Mouse (Mus musculus) C2C12 (cell line): ENCODE results near the gene Eps8.

Source experiments
- CTCF ChIP-seq: IDR thresholded peaks from one replicate; pipeline ENCODE4 v1.5.1; 2011; ENCODE audit not compliant: control insufficient read depth, insufficient read depth, insufficient read length
- MYOD1 ChIP-seq: IDR thresholded peaks from one replicate; pipeline ENCODE4 v1.6.1; 2011; ENCODE audit warnings: low read depth; ENCODE audit not compliant: control insufficient read depth, insufficient read length
- MYOG ChIP-seq: IDR thresholded peaks from one replicate; pipeline ENCODE4 v1.6.1; 2011; ENCODE audit not compliant: control insufficient read depth, insufficient read length; ENCODE audit errors: extremely low read depth
- USF1 ChIP-seq: IDR thresholded peaks from one replicate; pipeline ENCODE4 v1.6.1; 2011; ENCODE audit warnings: low read depth, mild to moderate bottlenecking, control low read depth, moderate library complexity

DNA sequence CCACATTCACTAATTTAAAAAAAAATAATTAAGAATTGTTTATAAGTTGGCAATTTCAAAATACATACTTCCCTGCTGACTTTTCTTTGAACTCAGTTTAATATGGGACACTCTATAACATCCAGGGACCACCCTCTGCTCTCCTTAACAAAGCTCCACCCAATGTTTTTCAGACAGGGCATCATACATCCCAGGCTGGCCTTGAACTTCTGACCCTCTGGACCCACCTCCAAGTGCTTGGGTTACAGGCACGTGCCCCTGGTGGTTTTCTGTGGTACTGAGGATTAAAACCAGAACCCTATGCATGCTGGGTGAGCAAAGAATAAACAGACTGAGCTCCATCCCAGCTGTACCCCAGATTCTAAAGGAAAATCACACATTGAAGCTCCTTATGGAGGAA lies 150.6 kb downstream of the Eps8 start:
- TF ChIP-seq CTCF (no peak), MYOD1 (no peak), USF1 (no peak), MYOG (no peak)
